Mouse (Mus musculus): ENCODE data around the gene Phox2a. TPM values are rescaled to one million over a fixed set of nuclear protein-coding genes. Genes with fewer than 3 reads are reported as not detected.

Gene Phox2a
- total and polyA plus RNA-seq, 2 experiments from 2014 or later, result 2.0 to 3.7 TPM

DNA sequence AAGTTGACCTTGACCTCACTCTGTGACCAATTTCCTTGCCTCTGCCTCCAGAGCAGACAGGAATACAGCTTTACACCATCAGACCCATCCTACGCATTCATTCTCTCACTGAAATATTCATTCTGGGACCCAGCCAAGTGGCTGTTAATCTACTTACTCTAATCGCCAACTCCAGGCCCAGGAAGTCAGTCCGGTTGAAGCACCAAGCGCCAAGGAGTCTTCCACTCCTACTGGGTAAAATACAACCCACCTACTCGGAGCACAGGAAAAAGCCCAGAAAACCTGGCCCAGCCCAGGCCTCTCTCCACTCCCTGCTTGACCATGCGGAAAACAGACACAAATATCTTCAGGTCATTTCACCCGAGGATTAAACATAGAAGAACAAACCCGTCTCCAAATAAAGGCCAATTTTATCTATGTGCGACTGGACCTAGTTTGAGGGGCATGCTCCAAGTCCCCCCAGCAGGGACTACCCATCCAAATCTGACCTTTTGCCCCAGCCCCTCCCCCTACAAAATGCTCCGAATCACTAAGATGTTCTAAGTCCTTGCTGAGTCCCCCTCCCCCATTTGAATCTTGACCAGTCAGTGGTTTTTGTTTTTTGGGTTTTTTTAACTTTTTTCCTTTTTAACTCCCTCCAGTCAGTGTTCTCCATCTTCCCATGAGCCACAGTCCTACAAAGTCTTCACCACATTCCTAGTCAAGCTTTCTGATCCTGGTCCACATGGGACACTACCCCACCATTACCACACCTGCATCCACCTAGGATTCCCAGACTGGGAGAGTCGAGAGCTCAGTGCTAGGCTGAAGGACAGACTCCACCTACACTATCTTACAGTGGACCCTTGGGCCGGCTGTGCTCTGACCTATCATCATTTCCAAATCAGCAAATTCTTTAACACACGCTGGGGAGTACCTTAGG lies 50.4 kb downstream of the Phox2a start:
- no peak overlapping the region for H3K4me3 ChIP-seq (ENCODE audit: low read length)
- no peaks in the 10 kb centered on the region for H3K9me3 ChIP-seq (ENCODE audit: low read length)
- no peaks in the 10 kb centered on the region for H3K4me1 ChIP-seq (ENCODE audit: insufficient read depth, low read length)
- H3K27ac ChIP-seq, result peak overlapping the region; percentile 9; the same call in 1 of the 2 replicates
- no peak overlapping the region for H3K4me2 ChIP-seq (ENCODE audit: low read depth, low read length)
- no peaks in the 10 kb centered on the region for H3K36me3 ChIP-seq (ENCODE audit: insufficient read depth, low read length)
- no peak for TF ChIP-seq CTCF (IDR thresholded peaks at IDR 0.05; ENCODE audit: low read depth)
- H3K9ac ChIP-seq (replicated peaks; ENCODE audit: low read length), result no peak overlapping the region
- H3K27me3 ChIP-seq (ENCODE audit: insufficient read depth, low read length), result no peaks in the 10 kb centered on the region
- ATAC-seq (no peak), DNase-seq (ENCODE audit: low spot score) (peak; percentile 20)
- 43% methylated on average over 13 of the region's 13 CpGs for WGBS

DNA sequence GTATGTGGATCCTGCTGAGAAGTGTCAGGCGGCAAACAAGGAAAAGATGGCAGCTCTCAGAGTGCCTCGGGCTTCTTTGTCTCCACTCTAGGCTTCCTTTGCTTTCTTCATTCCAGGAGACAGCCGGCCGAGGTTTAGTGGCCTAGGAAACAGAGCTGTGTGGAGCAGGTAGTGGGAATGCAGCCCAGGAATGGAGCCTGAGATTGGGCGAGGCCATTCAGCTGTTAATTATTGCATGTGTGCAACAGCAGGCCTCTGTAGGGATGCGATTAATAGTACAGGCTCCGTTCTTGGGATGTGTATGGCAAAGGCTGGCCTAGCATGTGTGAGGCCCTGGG lies 51.0 kb downstream of the Phox2a start:
- H3K27me3 ChIP-seq (ENCODE audit: insufficient read depth, low read length), result no peaks in the 10 kb centered on the region
- 32% methylated on average over 7 of the region's 7 CpGs for WGBS
- H3K9me3 ChIP-seq (ENCODE audit: low read length), result no peaks in the 10 kb centered on the region
- H3K9ac ChIP-seq (replicated peaks; ENCODE audit: low read length), result no peak overlapping the region
- ATAC-seq (0 out of 2 replicates have a peak, but pooled peaks have one; percentile 43), DNase-seq (ENCODE audit: low spot score) (peak; percentile 28)
- H3K36me3 ChIP-seq (ENCODE audit: insufficient read depth, low read length), result no peaks in the 10 kb centered on the region
- H3K4me1 ChIP-seq (ENCODE audit: insufficient read depth, low read length), result no peaks in the 10 kb centered on the region
- no peak overlapping the region for H3K4me3 ChIP-seq (ENCODE audit: low read length)
- no peak overlapping the region for H3K4me2 ChIP-seq (ENCODE audit: low read depth, low read length)
- H3K27ac ChIP-seq, result peak overlapping the region; percentile 9; the same call in 1 of the 2 replicates
- no peak for TF ChIP-seq CTCF (IDR thresholded peaks at IDR 0.05; ENCODE audit: low read depth)

DNA sequence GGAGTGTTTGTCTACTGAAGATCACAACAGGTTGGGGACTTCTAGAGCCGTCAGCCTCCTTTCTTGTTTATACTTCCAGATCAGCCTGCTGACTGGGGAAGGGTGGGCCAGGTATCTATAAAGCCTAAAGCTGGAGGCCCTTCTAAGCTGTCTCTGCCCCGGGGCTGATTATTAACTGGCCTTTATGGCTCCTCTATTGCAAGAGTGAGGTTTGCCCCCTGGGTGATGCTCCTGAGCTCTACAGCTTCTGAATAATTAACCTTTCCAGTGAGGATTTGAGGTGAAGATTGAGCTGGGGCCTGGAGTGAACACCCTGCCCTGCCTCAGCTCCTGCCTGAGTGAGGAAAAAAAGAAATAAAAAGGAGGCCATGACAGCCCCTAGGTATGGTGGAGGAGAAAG lies 52.5 kb downstream of the Phox2a start, which contains the start of gene Folr1:
Folr1 (minus strand) TSS at position 160 of the 400 bp plus-strand sequence.
- H3K27ac ChIP-seq, result no peak within 1 kb of the TSS
- DNase-seq (ENCODE audit: low spot score), result no peak
- no peaks in the 10 kb centered on the region for H3K9me3 ChIP-seq (ENCODE audit: low read length)
- no peak within 1 kb of the TSS for H3K4me3 ChIP-seq (ENCODE audit: low read length)
- TF ChIP-seq CTCF (IDR thresholded peaks at IDR 0.05; ENCODE audit: low read depth), result no peak
- no peaks in the 10 kb centered on the region for H3K4me1 ChIP-seq (ENCODE audit: insufficient read depth, low read length)
- H3K36me3 ChIP-seq (ENCODE audit: insufficient read depth, low read length), result no peaks in the 10 kb centered on the region
- no peak within 1 kb of the TSS for H3K4me2 ChIP-seq (ENCODE audit: low read depth, low read length)
- WGBS, result 68% methylated on average over 2 of the region's 2 CpGs
- no peaks in the 10 kb centered on the region for H3K27me3 ChIP-seq (ENCODE audit: insufficient read depth, low read length)
- H3K9ac ChIP-seq (replicated peaks; ENCODE audit: low read length), result no peak within 1 kb of the TSS
- ATAC-seq, result no peak

DNA sequence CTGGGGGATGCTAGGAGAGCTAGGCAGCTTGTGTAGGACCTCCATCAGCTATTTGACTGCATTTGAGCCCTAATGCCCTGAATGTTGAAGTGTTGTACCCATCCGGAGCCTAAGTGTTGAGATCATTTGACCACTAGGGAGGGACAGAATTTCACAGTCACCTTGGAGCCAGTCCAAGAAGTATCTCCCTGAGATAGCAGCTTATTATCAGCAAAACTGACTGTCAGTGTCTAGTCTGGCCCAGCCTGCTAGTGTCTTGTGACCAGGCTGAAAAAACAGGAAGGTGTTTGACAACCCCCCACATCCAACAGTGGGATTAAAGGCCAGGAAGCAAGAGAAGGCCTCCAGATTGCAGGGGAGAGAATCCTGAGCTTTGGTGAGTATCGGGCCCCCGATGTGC lies 53.2 kb downstream of the Phox2a start:
- Histone ChIP-seq H3K4me2 (ENCODE audit: low read depth, low read length) (no peak overlapping the region), H3K36me3 (ENCODE audit: insufficient read depth, low read length) (no peaks in the 10 kb centered on the region), H3K9ac (replicated peaks; ENCODE audit: low read length) (no peak overlapping the region), H3K9me3 (ENCODE audit: low read length) (no peaks in the 10 kb centered on the region), H3K4me3 (ENCODE audit: low read length) (no peak overlapping the region), H3K27ac (no peak overlapping the region), H3K4me1 (ENCODE audit: insufficient read depth, low read length) (no peaks in the 10 kb centered on the region), H3K27me3 (ENCODE audit: insufficient read depth, low read length) (no peaks in the 10 kb centered on the region)
- DNase-seq (ENCODE audit: low spot score) (no peak), ATAC-seq (no peak)
- 76% methylated on average over 3 of the region's 3 CpGs for WGBS
- TF ChIP-seq CTCF (IDR thresholded peaks at IDR 0.05; ENCODE audit: low read depth), result no peak

Other genes starting within 250 kb of the Phox2a start
- gene Art2b, start 232.7 kb upstream of the Phox2a start, total RNA-seq (2014; rRNA removed), result not detected in 2 replicates
- not detected in 2 replicates for gene Art2b, start 232.7 kb upstream of the Phox2a start, polyA plus RNA-seq (2015; fragmentation: Nextera tagmentation; extraction: Ambion mirVana)
- gene Clpb, start 154.7 kb upstream of the Phox2a start, total RNA-seq (2014; rRNA removed), result 42.8 and 67.4 TPM in 2 replicates
- gene Clpb, start 154.7 kb upstream of the Phox2a start, polyA plus RNA-seq (2015; fragmentation: Nextera tagmentation; extraction: Ambion mirVana), result 36.5 and 36.6 TPM in 2 replicates
- gene Inppl1, start 19.9 kb downstream of the Phox2a start, total RNA-seq (2014; rRNA removed), result 28.2 and 30.0 TPM in 2 replicates
- 10.3 and 14.3 TPM in 2 replicates for gene Inppl1, start 19.9 kb downstream of the Phox2a start, polyA plus RNA-seq (2015; fragmentation: Nextera tagmentation; extraction: Ambion mirVana)
- 1.8 and 7.1 TPM in 2 replicates for gene Folr2, start 38.9 kb downstream of the Phox2a start, total RNA-seq (2014; rRNA removed)
- gene Folr2, start 38.9 kb downstream of the Phox2a start, polyA plus RNA-seq (2015; fragmentation: Nextera tagmentation; extraction: Ambion mirVana), result 2.2 and 2.3 TPM in 2 replicates
- 49.3 and 59.8 TPM in 2 replicates for gene Anapc15, start 45.4 kb downstream of the Phox2a start, total RNA-seq (2014; rRNA removed)
- gene Anapc15, start 45.4 kb downstream of the Phox2a start, polyA plus RNA-seq (2015; fragmentation: Nextera tagmentation; extraction: Ambion mirVana), result 65.1 and 67.3 TPM in 2 replicates
- gene Folr1, start 52.5 kb downstream of the Phox2a start, total RNA-seq (2014; rRNA removed), result 19.3 and 28.8 TPM in 2 replicates
- gene Folr1, start 52.5 kb downstream of the Phox2a start, polyA plus RNA-seq (2015; fragmentation: Nextera tagmentation; extraction: Ambion mirVana), result 78.5 and 93.8 TPM in 2 replicates
- gene Lamtor1, start 87.6 kb downstream of the Phox2a start, total RNA-seq (2014; rRNA removed), result 130 and 156 TPM in 2 replicates
- 167 and 181 TPM in 2 replicates for gene Lamtor1, start 87.6 kb downstream of the Phox2a start, polyA plus RNA-seq (2015; fragmentation: Nextera tagmentation; extraction: Ambion mirVana)
- gene Tomt, start 88.0 kb downstream of the Phox2a start, total RNA-seq (2014; rRNA removed), result 0.52 TPM in 1 of 2 replicates, not detected in the other
- 0.16 and 0.49 TPM in 2 replicates for gene Tomt, start 88.0 kb downstream of the Phox2a start, polyA plus RNA-seq (2015; fragmentation: Nextera tagmentation; extraction: Ambion mirVana)
- gene Lrrc51, start 115.6 kb downstream of the Phox2a start, total RNA-seq (2014; rRNA removed), result 5.2 and 6.5 TPM in 2 replicates
- gene Lrrc51, start 115.6 kb downstream of the Phox2a start, polyA plus RNA-seq (2015; fragmentation: Nextera tagmentation; extraction: Ambion mirVana), result 9.7 and 12.1 TPM in 2 replicates
- gene Numa1, start 115.8 kb downstream of the Phox2a start, total RNA-seq (2014; rRNA removed), result 82.9 and 89.3 TPM in 2 replicates
- gene Numa1, start 115.8 kb downstream of the Phox2a start, polyA plus RNA-seq (2015; fragmentation: Nextera tagmentation; extraction: Ambion mirVana), result 24.4 and 26.5 TPM in 2 replicates
- gene Il18bp, start 200.4 kb downstream of the Phox2a start, total RNA-seq (2014; rRNA removed), result 7.1 and 14.7 TPM in 2 replicates
- gene Il18bp, start 200.4 kb downstream of the Phox2a start, polyA plus RNA-seq (2015; fragmentation: Nextera tagmentation; extraction: Ambion mirVana), result 3.0 and 3.3 TPM in 2 replicates
- gene Rnf121, start 247.2 kb downstream of the Phox2a start, total RNA-seq (2014; rRNA removed), result 28.8 and 31.7 TPM in 2 replicates
- 22.6 and 23.8 TPM in 2 replicates for gene Rnf121, start 247.2 kb downstream of the Phox2a start, polyA plus RNA-seq (2015; fragmentation: Nextera tagmentation; extraction: Ambion mirVana)
- gene Xndc1, start 247.2 kb downstream of the Phox2a start, total RNA-seq (2014; rRNA removed), result 16.2 and 22.6 TPM in 2 replicates
- gene Xndc1, start 247.2 kb downstream of the Phox2a start, polyA plus RNA-seq (2015; fragmentation: Nextera tagmentation; extraction: Ambion mirVana), result 15.8 and 19.0 TPM in 2 replicates
- 0.47 and 3.5 TPM in 2 replicates for gene Xntrpc, start 247.4 kb downstream of the Phox2a start, total RNA-seq (2014; rRNA removed)
- gene Xntrpc, start 247.4 kb downstream of the Phox2a start, polyA plus RNA-seq (2015; fragmentation: Nextera tagmentation; extraction: Ambion mirVana), result 0.40 and 0.42 TPM in 2 replicates

All from hindbrain, postnatal 0 days (tissue).